Mouse (Mus musculus): ENCODE measurements around the gene Meiob.
A peak's percentile ranks its signal among the peaks of the same experiment; 100 is the strongest.

The Meiob gene

DNA sequence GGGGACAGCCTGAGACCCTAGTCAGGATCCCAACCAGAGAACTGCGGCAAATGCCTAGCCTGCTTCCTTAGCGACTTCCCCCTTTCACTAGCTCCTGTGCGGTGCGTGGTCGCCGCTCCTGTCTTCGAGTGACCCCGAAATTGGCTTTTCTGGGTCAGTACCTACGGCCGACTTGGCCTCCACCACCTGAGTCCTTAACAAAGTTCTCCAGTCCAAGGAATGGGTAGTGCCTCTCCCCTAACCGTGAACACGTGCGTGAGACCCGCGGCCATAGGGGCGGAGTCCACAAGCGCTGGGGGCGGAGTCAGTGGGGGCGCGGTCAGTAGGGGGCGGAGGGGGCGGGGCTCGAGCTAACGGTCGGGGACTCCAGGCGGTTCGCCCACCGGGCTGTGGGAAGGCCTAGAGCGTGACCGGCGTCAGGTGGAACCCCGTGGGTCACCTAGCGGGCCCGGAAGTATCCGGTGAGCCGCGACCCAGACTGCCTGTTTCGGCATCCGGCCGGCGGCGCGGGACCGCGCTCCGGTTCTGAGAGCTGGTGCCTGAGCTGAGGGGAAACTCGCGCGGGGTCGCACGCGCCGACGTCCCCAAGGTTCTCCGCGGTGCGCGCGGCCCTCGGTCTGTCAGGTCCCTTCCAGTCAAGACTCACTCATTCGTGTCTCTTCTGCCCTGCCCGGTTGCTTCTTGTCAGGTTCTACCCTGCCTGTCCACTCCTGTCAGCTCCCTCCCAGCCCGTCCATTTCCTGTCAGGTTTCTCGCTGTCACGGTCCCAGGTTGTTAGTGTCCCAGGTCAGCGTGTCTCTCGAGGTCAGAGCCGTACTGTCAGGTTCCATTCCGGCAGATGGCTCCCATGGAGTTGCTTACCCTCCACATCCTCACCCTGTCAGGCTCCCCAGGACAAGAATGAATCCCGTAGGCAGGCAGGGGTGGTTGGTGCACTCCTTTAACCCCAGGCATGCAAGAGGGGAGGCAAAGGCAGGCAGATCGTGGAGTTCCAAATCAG, at the start of gene Meiob:
TSS of gene Meiob (plus strand) at position 338 of the 1,000 bp plus-strand sequence.
- peak; percentile 70 for DNase-seq (ENCODE audit: low read depth)

GRCm38 (mm10) chr17:24757394-24757793, 46.7 kb upstream of the Meiob start:
- no peak for DNase-seq (ENCODE audit: low read depth)

GRCm38 (mm10) chr17:24761121-24761520, 43.0 kb upstream of the Meiob start:
- DNase-seq (ENCODE audit: low read depth) = no peak

- no peak for DNase-seq (ENCODE audit: low read depth)
These were observed 38.8 kb upstream of the Meiob start for GRCm38 (mm10) chr17:24765016-24765905.

- DNase-seq (ENCODE audit: low read depth) = no peak
These were observed 37.7 kb upstream of the Meiob start for GRCm38 (mm10) chr17:24766266-24766875.

- no peak for DNase-seq (ENCODE audit: low read depth)
These were observed 34.9 kb upstream of the Meiob start for GRCm38 (mm10) chr17:24769146-24769545.

DNA sequence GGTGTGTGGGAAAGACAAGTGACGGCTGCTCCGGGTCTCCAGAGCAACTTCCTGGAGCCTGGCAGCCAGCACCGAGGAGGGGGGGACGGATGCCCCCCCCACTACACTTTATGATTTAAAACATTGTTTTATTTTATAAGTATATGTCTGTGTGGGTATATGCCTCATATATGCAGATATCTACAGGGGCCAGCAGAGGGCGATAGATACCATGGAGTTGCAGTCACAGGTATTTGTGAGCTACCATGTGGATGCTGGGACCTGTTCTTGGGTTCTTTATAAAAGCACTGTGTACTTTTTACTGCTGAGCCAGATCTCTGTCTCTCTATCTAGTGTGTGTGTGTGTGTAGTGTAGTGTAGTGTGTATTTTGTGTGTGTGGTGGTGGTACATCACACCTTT, 30.8 kb upstream of the Meiob start:
- DNase-seq (ENCODE audit: low read depth) = no peak

GRCm38 (mm10) chr17:24775173-24775572, 28.9 kb upstream of the Meiob start:
- DNase-seq (ENCODE audit: low read depth) = no peak

DNA sequence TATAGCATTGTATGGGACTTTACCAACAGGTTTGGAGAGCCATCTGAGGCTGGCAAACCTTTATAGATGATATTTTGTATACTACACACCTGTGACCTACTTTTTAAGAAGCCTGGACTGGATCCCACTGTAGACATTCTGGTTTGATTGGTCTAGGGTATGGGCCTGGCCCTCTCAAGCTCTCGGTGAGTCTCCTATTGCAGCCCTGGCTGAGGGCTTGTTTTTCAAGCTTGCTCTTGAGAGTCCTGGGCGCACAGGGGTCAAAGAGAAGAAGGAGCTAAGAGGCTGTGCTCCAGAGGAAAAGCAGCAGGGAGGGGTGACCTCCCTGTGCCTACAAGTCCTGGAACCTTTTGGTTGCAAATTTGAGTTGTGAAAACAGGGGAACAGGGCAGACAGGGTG, 27.0 kb upstream of the Meiob start:
- DNase-seq (ENCODE audit: low read depth) = no peak

DNA sequence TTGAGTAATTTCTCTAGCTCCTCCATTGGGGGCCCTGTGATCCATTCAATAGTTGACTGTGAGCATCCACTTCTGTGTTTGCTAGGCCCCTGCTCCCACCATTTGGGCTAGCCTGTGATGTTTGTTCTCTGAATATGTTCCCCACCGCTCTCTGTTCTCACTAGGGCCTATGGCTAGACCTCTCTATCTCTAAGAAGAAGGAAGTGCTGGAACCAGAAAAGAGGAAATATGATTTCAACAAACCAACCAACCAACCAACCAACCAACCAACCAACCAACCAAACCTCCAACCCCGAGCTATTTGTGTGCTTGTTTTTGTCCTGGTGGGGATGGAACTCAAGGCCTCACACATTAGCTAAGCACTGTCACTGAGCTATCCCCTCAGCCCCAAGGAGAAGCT, 23.3 kb upstream of the Meiob start:
- DNase-seq (ENCODE audit: low read depth) = no peak

GRCm38 (mm10) chr17:24792190-24792589, 11.9 kb upstream of the Meiob start:
- DNase-seq (ENCODE audit: low read depth) = no peak

DNA sequence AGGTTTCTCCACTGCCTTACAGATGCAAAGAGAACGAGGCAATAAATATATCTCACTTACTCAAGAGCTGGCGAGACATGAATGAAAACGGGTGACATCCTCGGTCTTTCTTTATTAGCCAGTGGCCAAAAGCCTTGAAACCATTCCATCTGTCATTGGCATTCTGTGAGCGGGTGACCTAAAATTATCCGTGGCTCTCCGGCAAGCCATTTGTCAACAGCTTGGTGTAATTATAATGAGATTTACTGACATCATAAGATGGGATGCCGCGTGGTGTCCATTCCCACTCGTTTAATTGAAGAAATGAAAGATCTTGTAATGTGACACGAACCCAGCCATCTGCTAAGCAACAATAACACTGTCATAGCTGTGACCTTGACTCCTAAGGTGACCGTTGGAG, 9.3 kb upstream of the Meiob start:
- no peak for DNase-seq (ENCODE audit: low read depth)

DNA sequence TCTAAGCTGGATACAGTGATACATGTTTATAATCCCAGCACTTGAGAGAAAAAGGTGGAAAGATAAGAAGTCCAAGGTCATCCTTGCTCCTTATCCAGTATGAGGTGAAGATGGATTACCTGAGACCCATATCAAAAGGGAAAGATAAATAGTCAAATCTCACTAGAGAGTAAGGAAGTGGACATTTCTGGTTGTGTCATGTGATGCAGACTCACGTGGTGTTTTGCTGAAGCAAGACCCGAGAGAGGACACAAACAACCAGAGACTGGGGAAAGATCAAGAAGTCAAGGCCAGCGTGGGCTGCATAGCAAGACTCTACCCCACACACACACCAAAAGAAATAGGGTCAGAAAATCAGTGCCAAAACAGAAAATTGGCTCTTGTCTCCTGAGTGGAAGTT, 7.1 kb upstream of the Meiob start:
- no peak for DNase-seq (ENCODE audit: low read depth)

DNA sequence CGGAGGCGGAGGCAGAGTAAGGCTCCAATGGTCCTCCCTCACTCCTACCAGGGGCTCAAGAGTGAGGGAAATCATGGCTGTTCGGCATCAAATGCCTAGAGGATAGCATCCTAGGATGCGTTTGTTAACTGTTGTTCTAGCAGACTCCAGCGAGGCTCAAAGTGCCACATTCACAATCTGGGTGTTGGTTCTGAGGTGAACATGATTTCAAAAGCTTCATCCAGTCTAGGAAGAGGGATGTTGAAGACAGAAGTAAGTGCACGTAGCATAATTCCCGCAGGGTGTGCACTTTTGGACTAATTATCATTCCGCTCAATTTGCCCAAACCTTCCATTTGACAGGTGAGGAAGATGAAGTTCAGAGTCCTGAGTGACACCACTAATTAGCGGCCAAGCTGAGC, 5.9 kb upstream of the Meiob start:
- no peak for DNase-seq (ENCODE audit: low read depth)

DNA sequence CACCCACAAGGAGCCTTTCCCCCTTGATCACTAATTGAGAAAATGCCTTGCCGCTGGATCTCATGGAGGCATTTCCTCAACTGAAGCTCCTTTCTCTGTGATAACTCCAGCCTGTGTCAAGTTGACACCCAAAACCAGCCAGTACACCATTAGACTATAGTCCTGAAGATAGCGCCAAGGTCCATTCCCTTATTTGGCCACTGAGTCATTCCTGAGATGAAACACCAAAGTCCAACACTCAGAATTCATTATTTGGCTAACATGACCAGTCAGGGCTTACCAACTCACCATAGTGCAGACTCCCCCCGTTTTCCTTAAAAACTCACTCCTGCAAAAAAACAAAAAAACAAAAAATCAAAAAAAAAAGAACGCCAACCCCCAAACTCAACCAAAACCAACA, 4.6 kb upstream of the Meiob start:
- no peak for DNase-seq (ENCODE audit: low read depth)

- DNase-seq (ENCODE audit: low read depth) = no peak
These were observed 3.6 kb upstream of the Meiob start for GRCm38 (mm10) chr17:24800524-24800923.

- DNase-seq (ENCODE audit: low read depth) = no peak
These were observed 7.1 kb downstream of the Meiob start for GRCm38 (mm10) chr17:24811211-24811610.

DNA sequence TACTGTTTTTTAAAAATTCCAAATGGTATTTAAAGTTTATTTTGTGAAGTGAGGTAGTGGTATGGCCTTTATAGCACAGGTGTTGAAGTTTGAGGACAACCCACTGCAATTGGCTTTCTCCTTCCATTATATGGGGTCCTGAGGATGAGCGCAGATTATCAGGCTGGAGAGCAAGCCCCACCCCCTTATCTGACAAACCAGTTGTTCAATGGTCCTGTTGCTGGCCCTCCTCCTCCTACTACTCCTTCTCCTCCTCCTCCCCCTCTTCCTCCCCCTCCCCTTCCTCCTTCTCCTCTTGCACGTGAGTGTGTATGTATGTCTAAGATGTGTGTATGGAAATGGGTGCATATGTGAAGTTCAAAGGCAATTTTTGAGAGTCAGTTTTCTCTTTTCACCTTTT, 8.1 kb downstream of the Meiob start:
- no peak for DNase-seq (ENCODE audit: low read depth)

DNA sequence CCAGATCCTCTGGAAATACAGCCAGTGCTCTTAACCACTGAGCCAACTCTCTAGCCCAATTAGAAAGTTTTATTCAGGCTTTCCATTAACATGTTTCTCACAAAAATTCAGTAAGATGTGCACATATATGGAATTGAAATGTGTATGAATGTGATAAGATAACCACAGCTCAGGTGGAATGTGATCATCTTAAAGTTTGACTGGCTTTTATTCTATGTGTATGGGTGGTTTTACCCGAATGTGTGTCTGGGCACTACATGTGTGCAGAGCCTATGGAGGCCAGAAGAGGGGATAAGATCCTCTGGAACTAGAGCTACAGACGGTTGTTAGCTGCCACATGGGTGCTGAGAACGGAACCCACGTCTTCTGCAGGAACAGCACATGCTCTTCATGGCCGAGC, 11.2 kb downstream of the Meiob start:
- DNase-seq (ENCODE audit: low read depth) = no peak

GRCm38 (mm10) chr17:24817503-24817902, 13.4 kb downstream of the Meiob start:
- no peak for DNase-seq (ENCODE audit: low read depth)

- DNase-seq (ENCODE audit: low read depth) = no peak
These were observed 14.1 kb downstream of the Meiob start for GRCm38 (mm10) chr17:24818172-24818571.

- no peak for DNase-seq (ENCODE audit: low read depth)
These were observed 15.4 kb downstream of the Meiob start for GRCm38 (mm10) chr17:24819469-24819868.

All from c-Kit-positive CD71-positive TER-119-negative erythroid progenitor cells, embryonic 14.5 days (primary cell).